Mouse (Mus musculus): ENCODE measurements around the gene Nsl1. TPM values are rescaled to one million over a fixed set of nuclear protein-coding genes. Genes with fewer than 3 reads are reported as not detected.
A peak's percentile ranks its signal among the peaks of the same experiment; 100 is the strongest.
"Not testable (repeated sequence)": the region's sequence is repeated elsewhere in the genome, so short reads cannot be mapped to it uniquely, and the experiment has no call there.

The Nsl1 gene
- polyA plus RNA-seq, 1 experiment: 2.6 TPM

DNA sequence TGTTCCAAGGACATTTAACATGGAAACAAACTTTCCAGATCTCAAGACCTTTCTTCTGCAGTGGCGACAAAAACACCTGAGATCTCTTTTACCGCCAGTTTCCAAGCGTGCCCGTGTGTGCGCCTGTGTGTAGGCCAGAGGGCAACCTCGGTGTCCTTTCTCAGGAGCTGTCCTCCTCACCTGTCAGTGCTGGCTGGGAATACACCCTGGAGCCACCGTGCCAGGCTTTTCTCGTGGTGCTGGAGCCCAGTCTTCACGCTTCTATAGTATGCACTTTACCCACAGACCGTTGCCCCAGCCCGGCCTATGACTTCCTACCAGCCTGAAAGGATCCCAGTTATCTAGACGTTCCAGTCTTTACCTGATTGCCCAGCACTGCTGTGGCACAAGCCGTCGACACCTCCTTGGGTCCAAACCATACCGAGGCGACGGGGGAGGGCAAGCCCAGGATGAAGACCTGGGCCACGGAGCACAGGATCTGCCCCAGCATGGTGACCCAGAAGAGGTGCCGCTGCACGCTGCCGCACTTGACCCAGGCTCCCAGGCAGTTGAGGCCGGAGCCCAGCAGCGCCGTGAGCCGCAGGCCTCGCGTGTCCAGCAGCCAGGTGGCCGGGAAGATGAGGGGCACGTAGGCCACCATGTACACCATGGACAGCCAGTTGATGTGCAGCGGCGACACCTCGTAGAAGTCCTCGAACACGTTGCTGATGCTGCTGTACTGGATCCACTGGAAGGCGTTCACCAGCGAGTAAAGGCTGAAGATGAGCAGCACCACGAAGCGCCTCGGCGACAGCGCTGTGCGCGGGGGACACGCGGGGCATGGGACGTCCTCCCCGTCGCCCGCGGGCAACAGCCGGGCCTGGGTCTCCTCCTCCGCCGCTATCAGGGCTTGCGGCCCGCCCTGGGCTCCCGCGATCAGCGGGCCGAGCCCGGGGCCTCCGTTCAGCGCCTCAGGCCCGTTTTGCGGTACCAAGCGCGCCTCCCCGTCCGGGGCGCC lies 37.5 kb upstream of the Nsl1 start:
- TF ChIP-seq CTCF (IDR thresholded peaks at IDR 0.05; ENCODE audit: control insufficient read depth, insufficient read depth, insufficient replicate concordance, low read depth, low read length): 0 out of 2 replicates have a peak, but pooled peaks have one; percentile 4
- TF ChIP-seq POLR2A (IDR thresholded peaks at IDR 0.05; ENCODE audit: control insufficient read depth, low read depth, low read length): no peak
- no peaks in the 10 kb centered on the region for H3K36me3 ChIP-seq (ENCODE audit: control insufficient read depth, insufficient read depth, low read length)
- no peaks in the 10 kb centered on the region for H3K27me3 ChIP-seq (ENCODE audit: control insufficient read depth, insufficient read depth, low read length)

DNA sequence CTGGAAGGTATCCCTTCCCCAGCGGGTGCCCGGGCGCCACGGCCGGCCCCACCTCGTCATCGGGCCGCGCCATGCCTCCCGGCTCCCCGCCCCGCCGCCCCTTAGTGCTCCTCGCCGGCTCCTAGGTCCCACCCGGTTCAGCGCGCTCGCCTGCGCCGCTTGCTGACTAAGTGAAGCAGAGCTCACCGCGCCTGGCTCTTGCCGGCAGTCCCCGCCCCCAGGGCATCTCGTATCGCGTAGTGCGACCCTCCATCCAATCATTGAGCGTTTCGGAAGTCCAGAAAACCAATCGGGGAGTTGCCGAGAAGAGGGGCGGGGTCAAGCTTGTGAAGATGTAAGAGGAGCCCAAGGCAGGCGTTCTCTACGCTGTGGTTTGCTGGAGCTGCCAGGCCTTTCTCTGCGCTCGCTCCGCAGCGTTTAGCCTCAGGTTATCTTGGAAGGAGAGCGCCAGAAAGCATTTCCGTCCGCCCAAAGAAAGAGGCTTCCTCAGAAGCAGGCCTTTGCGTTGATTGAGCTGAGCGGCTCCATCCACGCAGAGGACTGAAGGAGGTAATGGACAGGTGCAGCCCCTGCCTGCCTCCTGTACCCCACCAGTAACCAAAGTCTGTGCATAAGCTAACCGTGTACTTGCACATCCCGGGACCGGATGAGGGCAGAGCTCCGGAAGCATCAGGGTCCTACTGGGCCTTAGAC lies 36.6 kb upstream of the Nsl1 start, which contains the start of gene Flvcr1:
Flvcr1 (minus strand) TSS at position 138 of the 693 bp plus-strand sequence.
- Histone ChIP-seq H3K27me3 (ENCODE audit: control insufficient read depth, insufficient read depth, low read length) (no peaks in the 10 kb centered on the region), H3K4me3 (ENCODE audit: control insufficient read depth, low read depth, low read length) (peak within 1 kb of the TSS; percentile 76), H3K36me3 (ENCODE audit: control insufficient read depth, insufficient read depth, low read length) (no peaks in the 10 kb centered on the region), H3K27ac (ENCODE audit: control insufficient read depth, insufficient read depth, low read depth, low read length) (no peak within 1 kb of the TSS), H3K4me1 (ENCODE audit: control insufficient read depth, insufficient read depth, low read length) (peaks cover 11% of the 10 kb centered on the region)
- no peak for TF ChIP-seq CTCF (IDR thresholded peaks at IDR 0.05; ENCODE audit: control insufficient read depth, insufficient read depth, insufficient replicate concordance, low read depth, low read length)
- TF ChIP-seq POLR2A (IDR thresholded peaks at IDR 0.05; ENCODE audit: control insufficient read depth, low read depth, low read length): peak; percentile 80

More for the DNA sequence above, 37.5 kb upstream of the Nsl1 start:
- Histone ChIP-seq H3K27ac (ENCODE audit: control insufficient read depth, insufficient read depth, low read depth, low read length) (no peak overlapping the region), H3K4me1 (ENCODE audit: control insufficient read depth, insufficient read depth, low read length) (peaks cover 11% of the 10 kb centered on the region), H3K4me3 (ENCODE audit: control insufficient read depth, low read depth, low read length) (peak overlapping the region; percentile 76)

GRCm38 (mm10) chr1:191030182-191030581 lies 32.6 kb upstream of the Nsl1 start:
- no peak overlapping the region for H3K27ac ChIP-seq (ENCODE audit: control insufficient read depth, insufficient read depth, low read depth, low read length)
- H3K27me3 ChIP-seq (ENCODE audit: control insufficient read depth, insufficient read depth, low read length): no peaks in the 10 kb centered on the region
- peaks cover 8% of the 10 kb centered on the region for H3K4me1 ChIP-seq (ENCODE audit: control insufficient read depth, insufficient read depth, low read length)
- H3K4me3 ChIP-seq (ENCODE audit: control insufficient read depth, low read depth, low read length): no peak overlapping the region
- no peaks in the 10 kb centered on the region for H3K36me3 ChIP-seq (ENCODE audit: control insufficient read depth, insufficient read depth, low read length)
- no peak for TF ChIP-seq POLR2A (IDR thresholded peaks at IDR 0.05; ENCODE audit: control insufficient read depth, low read depth, low read length)
- TF ChIP-seq CTCF (IDR thresholded peaks at IDR 0.05; ENCODE audit: control insufficient read depth, insufficient read depth, insufficient replicate concordance, low read depth, low read length): no peak

GRCm38 (mm10) chr1:191030922-191031425 lies 31.8 kb upstream of the Nsl1 start:
- H3K36me3 ChIP-seq (ENCODE audit: control insufficient read depth, insufficient read depth, low read length); H3K4me1 ChIP-seq (ENCODE audit: control insufficient read depth, insufficient read depth, low read length); H3K27me3 ChIP-seq (ENCODE audit: control insufficient read depth, insufficient read depth, low read length); H3K27ac ChIP-seq (ENCODE audit: control insufficient read depth, insufficient read depth, low read depth, low read length); H3K4me3 ChIP-seq (ENCODE audit: control insufficient read depth, low read depth, low read length): not testable (repeated sequence)

DNA sequence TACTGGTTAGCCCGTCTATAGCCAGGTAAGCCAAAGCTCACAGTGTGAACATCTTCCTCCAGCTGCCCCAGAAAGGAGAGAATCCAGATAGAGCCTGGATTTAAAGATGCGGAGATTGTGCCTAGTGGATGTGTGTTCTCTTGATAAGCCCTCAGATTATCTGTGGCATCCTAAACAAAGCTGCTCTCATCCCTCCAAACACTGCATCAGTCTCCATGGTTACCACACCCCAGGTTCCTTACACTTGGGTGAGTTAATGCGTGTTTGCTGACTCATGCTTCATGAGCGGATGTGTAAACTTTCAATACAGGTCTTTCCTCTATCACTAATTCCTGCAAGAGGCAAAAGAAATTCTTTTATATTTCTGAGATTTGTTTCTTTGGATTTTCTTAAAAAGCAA lies 27.2 kb upstream of the Nsl1 start:
- Histone ChIP-seq H3K4me1 (ENCODE audit: control insufficient read depth, insufficient read depth, low read length) (peaks cover 2% of the 10 kb centered on the region; the same call in 1 of the 2 replicates), H3K27ac (ENCODE audit: control insufficient read depth, insufficient read depth, low read depth, low read length) (no peak overlapping the region), H3K27me3 (ENCODE audit: control insufficient read depth, insufficient read depth, low read length) (no peaks in the 10 kb centered on the region), H3K4me3 (ENCODE audit: control insufficient read depth, low read depth, low read length) (peak overlapping the region; percentile 23; the same call in 1 of the 2 replicates), H3K36me3 (ENCODE audit: control insufficient read depth, insufficient read depth, low read length) (no peaks in the 10 kb centered on the region)
- TF ChIP-seq CTCF (IDR thresholded peaks at IDR 0.05; ENCODE audit: control insufficient read depth, insufficient read depth, insufficient replicate concordance, low read depth, low read length): no peak
- TF ChIP-seq POLR2A (IDR thresholded peaks at IDR 0.05; ENCODE audit: control insufficient read depth, low read depth, low read length): no peak

DNA sequence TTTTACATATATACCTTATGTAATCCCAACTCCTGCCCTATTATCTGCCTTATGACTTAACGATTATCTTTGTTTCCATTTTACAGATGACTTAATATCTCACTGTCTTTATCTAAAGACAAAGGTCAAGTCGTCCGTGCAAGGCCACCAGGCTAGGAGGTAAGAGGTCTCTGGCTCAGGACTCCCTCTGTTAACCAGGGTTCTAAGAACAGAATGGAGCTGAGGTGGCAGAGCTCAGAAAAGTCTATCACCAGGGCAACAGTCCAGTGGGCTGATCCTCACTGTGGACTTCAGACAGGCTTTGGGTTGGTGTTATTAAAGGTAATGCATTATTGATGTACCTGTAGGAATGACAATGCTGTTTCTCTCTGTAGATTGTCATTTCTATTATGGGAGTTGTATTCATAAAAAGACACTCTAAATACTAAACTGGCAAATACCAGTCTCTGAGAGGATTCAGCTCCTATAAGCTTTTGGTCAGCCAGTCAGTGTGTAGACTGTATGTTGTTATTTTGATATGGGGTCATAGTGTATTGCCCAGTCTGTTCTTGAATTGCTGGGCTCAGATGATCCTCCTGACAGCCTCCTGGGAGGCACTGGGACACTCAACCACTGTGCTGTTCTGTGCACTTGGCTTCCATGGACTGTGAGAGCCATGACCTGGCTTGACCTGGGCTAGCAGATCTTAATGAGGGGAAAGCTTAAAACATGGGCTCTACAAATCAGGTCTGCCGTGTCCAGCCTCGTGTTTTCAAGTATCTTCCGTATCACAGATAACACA lies 26.1 kb upstream of the Nsl1 start, which contains the start of gene Spata45:
Spata45 (plus strand) TSS at position 86 of the 781 bp plus-strand sequence.
- Histone ChIP-seq H3K36me3 (ENCODE audit: control insufficient read depth, insufficient read depth, low read length) (no peaks in the 10 kb centered on the region), H3K4me3 (ENCODE audit: control insufficient read depth, low read depth, low read length) (peak within 1 kb of the TSS; percentile 88), H3K27me3 (ENCODE audit: control insufficient read depth, insufficient read depth, low read length) (no peaks in the 10 kb centered on the region), H3K4me1 (ENCODE audit: control insufficient read depth, insufficient read depth, low read length) (peaks cover 2% of the 10 kb centered on the region; the same call in 1 of the 2 replicates), H3K27ac (ENCODE audit: control insufficient read depth, insufficient read depth, low read depth, low read length) (no peak within 1 kb of the TSS)
- TF ChIP-seq POLR2A (IDR thresholded peaks at IDR 0.05; ENCODE audit: control insufficient read depth, low read depth, low read length) (peak; percentile 33; the same call in 1 of the 2 replicates), CTCF (IDR thresholded peaks at IDR 0.05; ENCODE audit: control insufficient read depth, insufficient read depth, insufficient replicate concordance, low read depth, low read length) (no peak)
